Mouse (Mus musculus): ENCODE measurements around the gene Apoh.

DNA sequence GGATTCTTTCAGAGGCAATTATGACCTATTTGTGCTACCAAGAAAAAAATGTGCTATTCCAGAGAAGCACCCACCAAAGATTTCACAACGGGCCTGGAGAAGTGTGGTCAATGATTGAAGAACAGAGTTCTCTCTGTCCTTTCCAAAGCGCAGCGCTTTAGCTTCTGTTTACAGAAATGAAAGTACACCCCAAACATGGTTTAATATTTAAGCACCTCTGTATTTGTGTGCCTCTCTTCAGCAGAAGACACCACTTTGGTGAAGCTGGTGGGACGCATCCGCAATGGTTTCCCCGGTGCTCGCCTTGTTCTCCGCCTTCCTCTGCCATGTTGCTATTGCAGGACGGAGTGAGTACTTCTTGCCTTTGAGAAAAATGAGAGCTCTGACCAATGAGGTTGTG is 51.9 kb downstream of the Apoh start:
- TF ChIP-seq GATA1 (IDR thresholded peaks at IDR 0.05; ENCODE audit: low read length) (no peak), TAL1 (IDR thresholded peaks at IDR 0.05; ENCODE audit: low read length) (no peak)

All from erythroblast, embryonic 14.5 days (primary cell).